Mouse (Mus musculus) urinary bladder, adult 2 months (tissue): ENCODE measurements at regions not wholly inside any gene's neighbourhood (a gene's known extent, or its start where the extent isn't known, plus 50 kb on each side); places are given as distances from the start of the nearest gene placed in this dataset.

ENCODE experiments used
- DNase-seq: peaks from one replicate; pipeline ENCODE4 v3.0.0; 2022; ENCODE audit warnings: low spot score

DNA sequence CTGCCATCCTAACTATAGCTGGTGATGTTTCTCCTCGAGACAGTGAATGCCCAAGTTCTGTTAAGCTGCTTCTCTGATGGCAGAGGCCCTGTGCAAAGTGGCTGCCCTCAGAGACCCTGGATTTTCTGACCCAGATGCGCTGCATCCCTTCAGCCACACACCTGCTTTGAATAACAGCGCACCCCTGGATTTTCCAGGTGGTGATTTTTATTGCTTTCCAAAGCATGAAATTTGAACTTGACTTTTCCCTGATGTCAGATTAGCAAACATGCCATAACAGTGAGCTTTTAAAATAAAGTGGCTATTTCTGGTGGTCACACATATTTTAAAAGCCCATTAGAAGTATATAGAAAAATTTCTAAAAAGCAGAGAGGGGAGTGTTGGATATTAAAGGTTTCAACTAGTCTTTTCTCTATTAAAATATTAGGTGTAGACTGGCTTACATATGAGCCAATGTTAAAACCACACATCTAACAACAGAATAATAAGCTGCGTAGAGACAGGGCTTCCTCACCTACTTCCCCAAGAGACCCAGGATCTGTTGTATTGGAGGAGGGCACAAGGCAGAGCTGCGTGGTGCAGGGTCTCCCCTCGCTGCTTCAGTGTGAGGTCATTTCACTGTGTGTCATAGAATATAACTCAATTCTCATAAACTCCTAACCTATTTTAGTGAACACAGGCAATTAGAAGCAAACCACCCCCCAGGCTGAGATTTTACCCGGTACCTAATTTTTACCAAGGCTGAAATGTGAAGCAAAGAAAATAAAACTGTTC, 280.3 kb downstream of the Ccdc91 start:
- DNase-seq: no peak

DNA sequence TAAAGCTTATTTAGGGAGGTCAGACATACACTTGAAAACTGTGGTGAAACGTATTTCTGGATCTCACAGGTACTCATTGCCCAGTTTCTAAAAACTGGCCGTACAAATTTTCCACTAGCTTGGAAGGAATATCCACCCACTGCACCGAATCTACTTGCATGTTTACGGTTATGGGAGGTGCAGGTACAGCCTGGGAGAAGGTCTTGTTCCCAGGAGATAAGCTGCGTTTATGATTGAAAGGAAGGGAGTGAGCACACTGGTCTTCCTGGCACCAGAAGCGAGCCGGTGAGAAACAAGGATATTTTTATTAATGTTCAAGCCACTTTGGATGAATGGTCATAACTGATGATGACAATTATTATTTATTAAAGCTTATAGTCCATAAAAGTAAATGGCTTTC, 283.9 kb downstream of the Ccdc91 start:
- DNase-seq: no peak

DNA sequence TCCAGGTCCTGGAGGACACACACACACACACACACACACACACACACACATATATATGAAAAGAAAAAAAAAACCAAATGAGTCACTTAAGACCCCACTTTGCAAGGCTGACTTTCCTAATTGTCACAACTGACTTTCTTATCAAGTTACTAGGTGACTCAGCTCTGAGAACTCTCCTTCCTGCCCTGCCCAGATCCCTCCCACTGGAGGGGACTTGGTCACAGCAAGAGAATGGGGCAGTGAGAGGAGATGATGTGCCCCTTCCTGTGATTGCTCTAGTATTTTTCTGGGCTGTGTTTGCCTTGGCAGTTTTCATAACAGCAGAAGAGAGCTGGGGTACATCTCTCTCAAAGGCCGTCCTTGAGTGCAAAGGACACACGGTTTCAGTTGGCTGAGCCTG, 284.5 kb downstream of the Ccdc91 start:
- no peak for DNase-seq

DNA sequence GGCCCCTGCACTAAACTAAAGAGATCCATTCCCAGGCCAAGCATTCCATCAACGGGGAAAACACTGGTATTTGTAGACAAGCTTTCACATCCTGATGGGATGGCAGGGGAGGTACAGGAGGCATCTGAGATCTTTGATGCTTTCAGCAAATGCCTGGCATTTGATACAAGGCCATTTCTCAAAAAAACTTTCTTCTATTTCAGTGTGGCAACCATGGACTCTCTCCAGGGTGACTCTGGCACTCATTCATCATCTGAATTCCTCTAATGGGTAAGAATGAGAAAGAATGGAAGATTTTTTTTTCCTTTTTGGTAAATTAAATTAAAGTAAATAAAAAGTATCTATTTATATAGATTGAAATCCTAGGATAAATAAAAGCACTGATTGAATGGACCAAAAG, 281.8 kb upstream of the Far2 start:
- no peak for DNase-seq

DNA sequence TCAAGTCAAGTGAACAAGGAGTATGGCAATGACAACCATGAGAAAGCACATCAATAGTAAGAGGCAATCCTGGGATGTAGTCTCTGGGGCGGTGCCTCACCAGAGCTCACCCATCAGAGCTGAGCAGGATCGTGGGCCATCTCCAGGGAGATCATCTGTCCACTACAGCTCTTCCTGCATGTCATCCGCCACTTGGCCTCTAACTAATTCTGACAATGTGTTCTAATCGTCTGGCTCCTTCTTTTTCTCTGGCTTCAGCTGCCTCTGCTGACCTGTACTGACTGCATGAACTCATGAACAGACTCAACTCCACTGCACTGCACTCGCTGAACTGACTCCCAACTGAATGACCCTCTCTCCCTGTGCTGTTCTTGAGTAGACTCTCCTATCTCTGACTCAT, 277.9 kb upstream of the Far2 start:
- no peak for DNase-seq

DNA sequence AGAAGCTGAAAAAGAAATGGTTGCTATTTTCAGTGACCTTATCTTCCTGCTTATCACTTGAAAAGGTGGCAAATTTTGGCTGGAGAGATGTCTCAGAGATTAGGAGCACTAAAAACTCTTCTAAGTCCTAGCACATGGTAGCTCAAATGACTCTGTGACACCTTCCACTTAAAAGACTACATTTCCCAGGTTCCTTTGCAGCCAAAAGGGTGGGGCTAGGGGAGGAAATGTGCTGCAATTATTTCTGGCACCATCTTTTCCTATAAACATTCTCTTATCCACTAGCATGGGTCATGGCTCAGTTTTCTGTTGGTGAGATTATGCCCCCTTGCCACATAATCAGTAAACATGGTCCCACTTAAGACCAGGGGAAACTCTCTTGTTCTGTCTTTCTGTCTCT, 277.0 kb upstream of the Far2 start:
- DNase-seq: no peak

DNA sequence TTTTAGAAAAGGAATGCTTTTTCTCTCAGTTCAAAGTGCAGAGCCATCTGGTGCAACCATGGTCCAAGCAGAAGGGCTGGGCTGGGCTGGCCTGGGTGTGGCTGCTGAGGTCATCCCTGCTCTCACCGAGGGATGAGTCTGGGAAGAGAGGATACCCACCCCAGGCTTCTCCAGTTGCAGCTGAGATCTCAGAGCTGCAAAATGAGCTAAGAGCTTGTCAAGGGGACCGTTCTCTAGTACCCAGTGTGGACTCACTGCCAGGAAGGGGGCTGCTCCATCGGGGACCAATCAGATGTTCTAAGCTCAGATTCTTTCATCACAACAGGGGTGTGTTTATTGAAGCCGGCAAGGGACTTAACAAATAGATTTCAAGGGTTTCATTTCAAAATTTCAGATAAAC, 275.6 kb upstream of the Far2 start:
- no peak for DNase-seq

DNA sequence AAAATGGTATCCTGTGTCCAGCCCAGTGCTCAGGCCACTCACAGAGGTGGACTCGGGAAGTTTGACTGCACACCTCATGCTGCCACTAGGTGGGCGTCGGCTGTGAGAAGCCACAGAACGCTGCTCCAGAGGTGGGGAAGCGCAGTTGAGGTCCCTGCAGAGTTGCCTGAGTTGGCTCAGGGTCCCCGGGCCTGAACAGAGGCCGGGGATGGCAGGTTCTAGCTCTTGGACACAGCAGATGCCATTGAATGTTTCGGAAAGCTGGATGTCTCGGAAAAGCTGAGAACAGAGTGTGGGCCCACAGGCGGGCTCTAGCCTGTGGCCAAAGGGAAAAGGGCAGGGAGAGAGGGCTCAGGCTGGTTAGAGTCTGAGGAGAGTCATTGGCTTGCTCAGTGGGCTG, 273.2 kb upstream of the Far2 start:
- DNase-seq: no peak

DNA sequence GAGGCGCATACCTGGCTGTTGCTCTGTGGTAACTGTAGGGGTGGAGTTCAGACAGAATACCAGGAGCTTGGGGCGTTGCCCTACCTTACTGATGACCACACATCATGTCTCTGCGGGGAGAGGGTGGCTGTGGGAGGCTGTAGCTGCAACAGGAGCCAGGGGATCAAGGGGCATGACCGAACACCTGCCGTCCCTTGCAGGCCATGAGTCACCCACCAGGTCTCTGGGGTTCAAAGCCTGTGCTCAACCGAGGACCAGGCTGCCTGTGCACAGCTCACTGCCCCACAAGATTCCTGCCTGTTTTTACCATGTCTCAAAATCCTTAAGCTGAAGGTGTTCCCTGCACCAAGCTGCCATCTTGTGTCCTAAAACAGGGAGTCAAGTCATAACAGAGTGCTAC, 272.4 kb upstream of the Far2 start:
- no peak for DNase-seq

DNA sequence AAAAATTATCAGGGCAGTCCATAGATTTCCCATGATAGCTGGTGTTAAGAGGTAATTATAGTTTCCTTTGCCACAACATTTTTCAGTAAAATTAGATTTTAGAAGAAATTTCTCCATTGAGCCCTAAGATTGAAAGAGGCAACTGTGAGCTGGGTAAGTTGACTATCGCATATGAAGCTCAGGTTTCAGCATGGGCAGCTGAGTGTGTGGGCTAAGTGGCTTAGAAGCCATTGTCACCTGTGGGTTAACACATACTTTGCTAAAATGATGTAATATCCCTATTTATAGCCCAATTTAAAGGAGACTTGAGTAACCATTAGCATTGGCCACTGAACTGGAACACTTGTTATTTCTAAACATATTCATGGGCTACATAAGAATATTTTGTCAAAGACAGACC, 267.6 kb upstream of the Far2 start:
- DNase-seq: no peak

DNA sequence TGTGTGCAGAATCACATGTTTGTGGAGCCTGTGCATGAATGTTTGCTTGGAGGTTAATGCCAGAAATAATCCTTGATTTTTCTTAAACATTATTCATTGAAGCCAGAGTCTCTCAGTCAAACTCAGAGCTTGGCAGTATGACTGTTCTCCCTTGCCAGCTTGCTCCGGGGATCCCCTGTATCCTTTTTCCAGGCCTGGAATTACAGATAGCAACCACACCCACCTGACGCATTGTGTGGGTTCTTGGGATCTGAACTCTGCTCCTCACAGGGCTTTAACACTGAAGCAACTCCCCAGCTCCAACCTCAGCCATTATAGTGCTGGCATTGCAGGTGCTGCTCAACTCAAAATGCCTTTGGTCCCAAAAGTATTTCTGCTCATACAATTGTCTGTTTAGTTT, 262.8 kb upstream of the Far2 start:
- DNase-seq: no peak

DNA sequence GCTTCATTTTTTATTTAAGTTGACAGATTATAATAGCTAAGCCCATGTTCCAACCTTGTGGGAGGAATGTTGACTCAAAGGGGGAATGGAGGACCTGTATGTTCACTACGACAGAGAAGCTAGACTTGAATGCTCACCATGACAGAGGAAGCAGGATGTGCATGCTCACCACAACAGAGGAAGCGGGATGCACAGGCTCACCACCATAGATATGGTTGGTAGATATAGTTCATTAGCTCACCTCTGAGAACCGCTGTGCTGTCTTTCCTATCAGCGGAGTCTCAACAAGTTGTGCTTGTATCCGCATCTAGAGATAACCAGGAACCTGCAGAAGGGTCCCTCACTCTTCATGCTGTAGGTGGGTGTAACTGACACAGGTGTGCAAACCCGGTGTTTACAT, 262.2 kb upstream of the Far2 start:
- no peak for DNase-seq

DNA sequence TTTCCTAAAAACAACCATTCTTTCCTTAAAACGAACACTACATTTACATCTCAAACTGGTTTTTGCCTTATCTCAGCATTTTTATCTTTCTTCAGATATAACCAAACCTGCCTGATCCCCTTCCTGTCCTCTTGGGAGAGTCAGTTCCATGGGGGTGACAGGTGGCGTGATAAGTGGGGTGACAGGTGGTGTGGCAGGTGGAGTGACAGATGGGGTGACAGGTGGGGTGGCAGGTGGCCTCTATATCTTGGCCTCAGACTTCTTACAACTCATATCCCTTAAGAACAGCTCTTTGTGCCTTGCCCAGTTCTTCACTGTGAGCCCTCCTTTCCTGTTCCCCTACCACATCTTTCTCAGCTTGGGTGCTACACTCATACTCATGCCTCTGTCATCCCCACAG, 259.0 kb upstream of the Far2 start:
- DNase-seq: no peak

DNA sequence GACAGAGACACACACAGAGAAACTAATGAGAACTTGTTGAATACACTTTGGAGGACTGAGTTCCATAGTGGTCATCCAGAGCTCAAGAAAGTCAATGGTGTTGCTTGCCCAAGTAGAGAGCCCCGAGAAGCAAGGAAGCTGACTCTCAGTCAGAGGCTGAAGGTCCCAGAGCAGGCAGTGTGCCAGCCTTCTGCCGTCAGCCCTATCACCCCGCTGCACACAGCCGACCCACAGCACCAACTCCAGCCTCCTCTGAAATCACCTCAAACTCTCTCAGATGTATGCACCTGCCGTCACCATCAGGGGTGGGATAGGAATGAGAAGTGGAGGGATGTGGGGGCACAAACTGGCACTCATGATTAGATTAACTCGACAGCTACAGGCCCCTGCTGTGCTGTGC, 257.9 kb upstream of the Far2 start:
- no peak for DNase-seq

DNA sequence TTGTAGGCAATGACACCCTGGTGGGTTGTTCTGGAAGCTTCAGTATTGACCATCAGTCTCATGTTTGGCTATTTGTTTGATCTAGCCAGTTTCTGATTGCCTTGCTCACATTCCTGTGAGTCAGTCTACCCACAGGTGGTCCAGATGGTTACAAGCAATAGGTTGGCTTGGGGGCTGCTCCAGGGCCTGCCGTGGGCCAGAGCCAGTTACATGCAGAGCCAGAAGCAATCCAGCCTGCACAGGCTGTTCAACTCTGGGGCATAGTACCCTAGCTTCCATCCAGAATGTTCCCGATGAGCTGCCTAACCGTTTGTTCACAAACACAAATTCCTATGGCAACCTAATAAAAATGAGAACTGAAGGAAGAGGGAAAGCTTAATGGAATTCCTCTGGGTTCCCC, 253.2 kb upstream of the Far2 start:
- DNase-seq: no peak

DNA sequence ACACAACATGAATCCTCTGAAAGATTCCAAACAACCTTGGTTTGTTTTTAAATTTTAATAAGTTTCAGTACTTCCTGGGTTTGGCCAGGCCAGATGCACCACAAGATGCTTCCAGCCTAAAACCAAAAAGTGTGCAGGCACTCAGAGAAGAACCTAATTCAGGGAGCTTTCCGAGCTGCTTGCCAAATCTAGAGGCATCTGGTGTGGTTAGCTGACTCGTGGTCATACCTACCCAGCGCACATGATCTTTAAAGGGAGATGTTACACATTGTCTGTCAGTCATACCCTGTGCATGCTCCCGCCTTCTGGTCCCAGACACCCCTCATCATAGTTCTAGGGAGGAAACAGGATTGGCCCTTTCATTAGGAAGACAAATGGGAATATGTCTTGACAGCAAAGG, 252.7 kb upstream of the Far2 start:
- no peak for DNase-seq

DNA sequence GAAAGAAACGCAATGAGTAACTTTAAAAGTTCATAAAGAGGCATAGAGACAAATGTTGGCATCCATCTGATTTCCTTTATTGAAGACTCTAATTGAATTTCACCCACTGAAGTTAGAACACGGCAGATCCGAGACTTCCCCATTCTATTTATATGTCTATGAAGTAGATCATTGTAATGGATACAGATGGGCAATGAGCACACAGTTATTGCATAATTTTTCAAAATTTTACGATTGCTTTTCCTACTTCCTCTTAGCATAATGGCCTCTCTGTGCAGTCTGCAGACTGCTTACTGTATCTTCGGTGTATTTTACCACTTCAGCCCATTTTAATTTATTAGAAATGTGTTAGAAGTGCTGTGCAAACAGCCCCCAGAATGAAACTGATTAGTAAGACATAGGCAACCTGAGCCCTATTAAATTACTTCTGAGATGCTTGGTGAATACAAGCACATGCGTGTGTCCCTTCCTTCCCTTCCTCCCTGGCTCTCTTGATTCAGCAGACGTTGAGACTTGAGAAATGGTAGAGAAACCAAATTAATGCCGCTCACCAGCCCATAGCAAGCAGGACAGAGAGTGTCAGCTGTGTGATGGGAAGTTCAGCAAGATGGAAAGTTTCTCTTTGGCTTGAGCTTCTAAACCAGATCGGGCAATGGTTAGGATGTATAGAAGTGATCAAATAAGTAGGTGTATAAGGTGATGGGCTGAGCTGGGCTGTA, 247.9 kb upstream of the Far2 start:
- DNase-seq: no peak

DNA sequence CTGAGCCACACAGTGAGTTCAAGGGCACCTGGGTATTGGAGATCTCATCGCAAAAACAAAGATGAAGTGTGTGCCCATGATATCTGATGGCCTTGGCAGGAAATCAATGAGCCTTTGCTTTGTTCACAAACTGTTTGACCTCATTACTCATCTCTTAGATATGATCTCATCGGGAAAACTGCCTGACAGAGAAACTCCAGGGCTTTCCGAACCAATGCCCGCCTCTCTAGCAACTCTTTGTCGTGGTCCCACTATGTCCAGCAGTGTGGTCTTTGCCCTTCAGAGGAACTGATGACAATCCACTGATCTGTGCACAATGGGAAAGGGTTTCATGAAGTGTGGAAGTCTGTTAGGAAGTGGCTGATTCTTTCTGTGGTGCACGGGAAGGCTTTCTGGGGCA, 247.2 kb upstream of the Far2 start:
- DNase-seq: no peak

DNA sequence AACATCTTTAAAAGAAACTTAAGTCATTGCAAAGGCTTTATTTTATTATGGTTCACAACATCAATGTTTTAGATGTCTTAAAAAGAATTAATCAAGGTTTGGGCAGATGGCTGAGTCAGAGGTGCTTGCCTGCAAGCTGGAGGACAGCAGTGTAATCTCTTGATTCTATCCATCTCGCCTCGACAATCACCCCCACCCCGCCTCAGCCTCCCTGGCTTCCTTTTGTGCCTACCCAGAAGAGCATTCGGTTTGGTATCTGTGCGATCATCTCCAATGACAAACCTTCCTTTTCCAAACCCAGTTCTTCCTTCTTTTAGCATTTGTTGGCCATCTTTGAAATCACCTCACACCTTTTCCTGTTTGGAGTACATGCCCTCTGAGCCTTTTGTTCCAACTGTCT, 246.2 kb upstream of the Far2 start:
- DNase-seq: no peak

DNA sequence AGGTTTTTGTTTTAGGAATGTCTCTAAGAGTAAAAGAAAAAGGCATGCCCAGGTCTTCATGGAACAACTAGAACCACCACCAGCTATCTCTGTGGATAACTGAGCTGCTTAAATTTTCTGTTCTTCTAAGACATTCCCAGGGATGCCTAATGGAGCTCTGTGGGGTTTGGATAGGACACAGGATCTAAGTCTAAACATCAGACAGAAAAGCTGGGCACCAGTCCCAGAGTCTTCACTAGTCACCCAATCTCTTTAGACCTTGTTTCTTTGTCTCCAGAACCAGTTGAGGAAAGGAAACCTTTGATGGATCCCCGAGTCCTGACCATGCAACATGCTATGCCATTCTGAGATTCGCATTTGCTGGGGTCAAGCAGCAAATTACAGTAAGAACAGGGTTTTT, 243.2 kb upstream of the Far2 start:
- DNase-seq: no peak

DNA sequence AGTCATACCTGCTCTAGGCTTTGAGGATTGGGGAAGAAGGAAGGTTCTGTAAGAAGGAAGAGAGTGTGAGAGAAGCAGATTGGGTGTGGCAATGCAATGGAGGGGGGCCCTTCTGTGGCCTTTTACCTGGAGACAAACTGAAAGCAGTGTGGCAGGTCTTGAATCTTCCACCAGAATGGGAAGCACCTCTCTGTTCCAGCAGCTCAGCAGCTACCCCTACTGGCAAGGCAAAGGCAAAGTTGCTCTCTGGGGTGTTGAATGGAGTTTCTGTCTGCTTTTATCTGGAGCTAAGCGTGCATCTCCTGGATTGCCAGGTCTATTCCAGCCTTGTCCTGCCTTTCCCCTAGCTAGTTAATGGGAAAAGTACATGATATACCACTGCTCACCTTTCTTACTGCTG, 236.3 kb upstream of the Far2 start:
- peak; percentile 57 for DNase-seq

DNA sequence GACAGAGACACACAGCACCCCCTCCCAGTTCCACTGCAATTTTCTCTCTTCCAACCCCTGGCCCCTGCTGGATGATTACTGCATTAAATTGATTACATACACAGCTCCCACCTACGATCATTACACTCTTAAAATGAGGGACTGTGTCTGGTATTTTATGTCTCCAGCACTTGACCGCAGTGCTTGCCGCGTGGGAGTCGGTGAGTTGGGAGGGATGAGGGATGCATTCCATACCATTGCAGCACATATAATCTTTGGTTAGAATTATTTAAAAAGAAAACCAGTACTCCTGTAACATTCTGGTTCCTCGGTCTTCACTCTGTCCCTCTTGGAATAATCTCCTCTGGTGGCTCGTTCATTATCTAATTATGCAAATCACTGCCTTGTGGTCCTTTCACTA, 230.2 kb upstream of the Far2 start:
- DNase-seq: no peak

DNA sequence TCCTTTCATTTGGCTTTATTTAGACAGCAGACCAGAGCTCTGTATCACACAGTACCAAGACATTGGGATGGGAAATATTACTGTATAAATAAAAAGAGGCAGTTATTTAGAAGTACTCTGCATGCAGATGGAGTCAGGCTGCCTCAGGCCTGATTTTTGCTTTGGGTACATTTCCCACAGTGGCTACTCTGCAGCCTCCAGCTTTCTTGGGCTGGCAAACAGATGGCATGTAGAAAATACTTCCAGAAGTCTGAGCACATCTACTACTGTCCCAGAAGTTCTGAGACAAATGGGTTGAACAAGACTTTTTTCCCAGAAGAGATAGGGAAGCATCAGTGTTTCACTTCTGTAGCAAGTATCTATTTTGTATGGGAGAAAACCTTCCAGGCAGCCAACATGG, 229.8 kb upstream of the Far2 start:
- DNase-seq: no peak

DNA sequence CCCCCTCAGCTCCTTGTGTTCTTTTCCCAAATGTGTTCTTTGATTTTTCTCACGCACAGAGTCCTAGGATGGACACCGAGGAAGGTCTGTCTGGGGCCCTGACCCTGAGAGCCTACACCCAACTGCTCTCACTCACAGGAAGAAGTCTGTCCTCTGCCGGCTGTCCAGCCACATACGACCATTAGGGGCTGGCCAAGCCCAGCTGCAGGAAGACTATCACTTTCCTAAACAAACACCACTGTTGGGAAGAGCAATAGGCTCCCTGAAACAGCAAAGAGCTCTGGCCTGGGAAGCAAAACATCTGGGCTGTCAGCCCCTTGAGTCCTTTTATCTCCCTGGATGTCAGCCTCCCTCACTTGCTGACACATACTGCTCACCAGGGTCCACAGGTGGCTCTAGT, 224.8 kb upstream of the Far2 start:
- DNase-seq: no peak
